Mouse (Mus musculus): ENCODE measurements around the gene Shq1. TPM values are rescaled to one million over a fixed set of nuclear protein-coding genes. Genes with fewer than 3 reads are reported as not detected.

Gene Shq1
- polyA plus RNA-seq, 2 experiments: 9.5 to 12.3 TPM

GRCm38 (mm10) chr6:100670370-100670841 is 551 bp downstream of the Shq1 start:
- 0 out of 2 replicates have a peak overlapping the region, but pooled peaks have one; percentile 26 for H3K27ac ChIP-seq (replicated peaks; ENCODE audit: low read depth, low read length)
- no peaks in the 10 kb centered on the region for H3K36me3 ChIP-seq (ENCODE audit: control insufficient read depth, insufficient read depth, low read length)
- no peaks in the 10 kb centered on the region for H3K27me3 ChIP-seq (ENCODE audit: control insufficient read depth, insufficient read depth, low read length)
- DNase-seq (ENCODE audit: low spot score) (peak; percentile 14), ATAC-seq (ENCODE audit: low FRiP score, low read depth) (peak; percentile 5; the same call in 1 of the 2 replicates)
- H3K4me1 ChIP-seq (ENCODE audit: control insufficient read depth, insufficient read depth, low read length): peaks cover 7% of the 10 kb centered on the region; the same call in 1 of the 2 replicates
- H3K4me3 ChIP-seq (replicated peaks; ENCODE audit: low read length): peak overlapping the region; percentile 86
- under 1% methylated on average over 32 of the region's 32 CpGs for WGBS
- no peaks in the 10 kb centered on the region for H3K9me3 ChIP-seq (ENCODE audit: control insufficient read depth, low read length)
- peak overlapping the region; percentile 66 for H3K9ac ChIP-seq (ENCODE audit: low read depth, low read length, severe bottlenecking)
- H3K4me2 ChIP-seq (replicated peaks; ENCODE audit: low read depth, low read length, severe bottlenecking): peak overlapping the region; percentile 97
- no peak for TF ChIP-seq POLR2A (IDR thresholded peaks at IDR 0.05; ENCODE audit: borderline replicate concordance, extremely low read depth, insufficient read depth, insufficient read length)

- no peak for TF ChIP-seq POLR2A (IDR thresholded peaks at IDR 0.05; ENCODE audit: borderline replicate concordance, extremely low read depth, insufficient read depth, insufficient read length)
- Histone ChIP-seq H3K4me2 (replicated peaks; ENCODE audit: low read depth, low read length, severe bottlenecking) (no peak overlapping the region), H3K4me3 (replicated peaks; ENCODE audit: low read length) (no peak overlapping the region), H3K27ac (replicated peaks; ENCODE audit: low read depth, low read length) (no peak overlapping the region), H3K9me3 (ENCODE audit: control insufficient read depth, low read length) (no peaks in the 10 kb centered on the region), H3K9ac (ENCODE audit: low read depth, low read length, severe bottlenecking) (no peak overlapping the region), H3K27me3 (ENCODE audit: control insufficient read depth, insufficient read depth, low read length) (no peaks in the 10 kb centered on the region), H3K4me1 (ENCODE audit: control insufficient read depth, insufficient read depth, low read length) (peaks cover 4% of the 10 kb centered on the region; the same call in 1 of the 2 replicates), H3K36me3 (ENCODE audit: control insufficient read depth, insufficient read depth, low read length) (peaks cover 13% of the 10 kb centered on the region)
- DNase-seq (ENCODE audit: low spot score) (no peak), ATAC-seq (ENCODE audit: low FRiP score, low read depth) (no peak)
- WGBS: 83% methylated on average over 2 of the region's 2 CpGs
Measured at GRCm38 (mm10) chr6:100668858-100669257, 2.1 kb downstream of the Shq1 start.

- Histone ChIP-seq H3K9ac (ENCODE audit: low read depth, low read length, severe bottlenecking) (no peak overlapping the region), H3K27me3 (ENCODE audit: control insufficient read depth, insufficient read depth, low read length) (no peaks in the 10 kb centered on the region), H3K36me3 (ENCODE audit: control insufficient read depth, insufficient read depth, low read length) (peaks cover 21% of the 10 kb centered on the region), H3K4me1 (ENCODE audit: control insufficient read depth, insufficient read depth, low read length) (peaks cover 4% of the 10 kb centered on the region; the same call in 1 of the 2 replicates), H3K9me3 (ENCODE audit: control insufficient read depth, low read length) (no peaks in the 10 kb centered on the region), H3K27ac (replicated peaks; ENCODE audit: low read depth, low read length) (no peak overlapping the region), H3K4me2 (replicated peaks; ENCODE audit: low read depth, low read length, severe bottlenecking) (no peak overlapping the region), H3K4me3 (replicated peaks; ENCODE audit: low read length) (no peak overlapping the region)
- no peak for TF ChIP-seq POLR2A (IDR thresholded peaks at IDR 0.05; ENCODE audit: borderline replicate concordance, extremely low read depth, insufficient read depth, insufficient read length)
- ATAC-seq (ENCODE audit: low FRiP score, low read depth): no peak
- 83% methylated on average over 8 of the region's 8 CpGs for WGBS
- DNase-seq (ENCODE audit: low spot score): no peak
Measured at GRCm38 (mm10) chr6:100667644-100668043, 3.3 kb downstream of the Shq1 start.

- Histone ChIP-seq H3K36me3 (ENCODE audit: control insufficient read depth, insufficient read depth, low read length) (peaks cover 21% of the 10 kb centered on the region), H3K9ac (ENCODE audit: low read depth, low read length, severe bottlenecking) (no peak overlapping the region), H3K27me3 (ENCODE audit: control insufficient read depth, insufficient read depth, low read length) (no peaks in the 10 kb centered on the region), H3K9me3 (ENCODE audit: control insufficient read depth, low read length) (no peaks in the 10 kb centered on the region), H3K4me2 (replicated peaks; ENCODE audit: low read depth, low read length, severe bottlenecking) (no peak overlapping the region), H3K4me1 (ENCODE audit: control insufficient read depth, insufficient read depth, low read length) (no peaks in the 10 kb centered on the region), H3K4me3 (replicated peaks; ENCODE audit: low read length) (no peak overlapping the region), H3K27ac (replicated peaks; ENCODE audit: low read depth, low read length) (no peak overlapping the region)
- no peak for ATAC-seq (ENCODE audit: low FRiP score, low read depth)
- DNase-seq (ENCODE audit: low spot score): no peak
- 71% methylated on average over 6 of the region's 6 CpGs for WGBS
- TF ChIP-seq POLR2A (IDR thresholded peaks at IDR 0.05; ENCODE audit: borderline replicate concordance, extremely low read depth, insufficient read depth, insufficient read length): no peak
Measured at GRCm38 (mm10) chr6:100662224-100662623, 8.7 kb downstream of the Shq1 start.

- H3K27me3 ChIP-seq (ENCODE audit: control insufficient read depth, insufficient read depth, low read length): no peaks in the 10 kb centered on the region
- no peak overlapping the region for H3K4me2 ChIP-seq (replicated peaks; ENCODE audit: low read depth, low read length, severe bottlenecking)
- 91% methylated on average over 5 of the region's 5 CpGs for WGBS
Measured at GRCm38 (mm10) chr6:100660395-100660794, 10.6 kb downstream of the Shq1 start.

More at GRCm38 (mm10) chr6:100660395-100660794, 10.6 kb downstream of the Shq1 start:
- H3K4me1 ChIP-seq (ENCODE audit: control insufficient read depth, insufficient read depth, low read length): no peaks in the 10 kb centered on the region
- peaks cover 21% of the 10 kb centered on the region for H3K36me3 ChIP-seq (ENCODE audit: control insufficient read depth, insufficient read depth, low read length)
- DNase-seq (ENCODE audit: low spot score) (no peak), ATAC-seq (ENCODE audit: low FRiP score, low read depth) (no peak)
- no peak overlapping the region for H3K9ac ChIP-seq (ENCODE audit: low read depth, low read length, severe bottlenecking)
- no peak for TF ChIP-seq POLR2A (IDR thresholded peaks at IDR 0.05; ENCODE audit: borderline replicate concordance, extremely low read depth, insufficient read depth, insufficient read length)
- H3K27ac ChIP-seq (replicated peaks; ENCODE audit: low read depth, low read length): no peak overlapping the region
- H3K9me3 ChIP-seq (ENCODE audit: control insufficient read depth, low read length): no peaks in the 10 kb centered on the region
- no peak overlapping the region for H3K4me3 ChIP-seq (replicated peaks; ENCODE audit: low read length)
